Mouse (Mus musculus) small intestine, adult 2 months (tissue): ENCODE results near the gene Fstl1.

Experiments
- CTCF ChIP-seq: fragments of 200-500 bp; IDR thresholded peaks from 2 replicates; pipeline ENCODE4 v1.5.1; 2012; ENCODE audit warnings: low read depth, mild to moderate bottlenecking, control low read depth, inconsistent platforms, low read length, moderate library complexity, mixed read lengths; ENCODE audit not compliant: insufficient replicate concordance, insufficient read length; ENCODE audit errors: extremely low read depth
- POLR2A ChIP-seq: fragments of 200-500 bp; IDR thresholded peaks from 2 replicates; pipeline ENCODE4 v1.6.1; 2012; ENCODE audit warnings: low read depth, mild to moderate bottlenecking, control low read depth, inconsistent platforms, low read length, moderate library complexity

DNA sequence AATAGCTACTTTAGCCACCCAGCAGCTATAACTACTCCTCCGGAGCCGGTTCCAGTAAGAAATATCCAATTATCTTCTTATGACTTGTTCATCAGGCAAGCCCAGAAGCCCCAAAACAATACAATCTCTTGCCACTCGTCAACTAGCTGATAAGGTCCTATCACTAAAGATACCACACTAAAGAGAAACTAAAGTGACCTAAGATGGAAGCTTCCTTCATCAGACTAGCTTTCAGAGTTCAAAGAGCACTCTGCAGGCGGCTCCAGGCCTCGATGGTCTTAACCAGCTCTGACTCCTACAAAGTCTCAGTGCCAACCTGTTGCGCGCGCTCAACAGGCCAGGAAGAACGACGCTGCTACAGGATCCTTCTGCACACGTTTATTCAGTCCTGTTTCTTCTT lies 19.6 kb downstream of the Fstl1 start:
- TF ChIP-seq CTCF (no peak), POLR2A (no peak)
